Mouse (Mus musculus) CD8-positive naive resting alpha-beta T cell, adult 2 months (primary cell): ENCODE measurements around the gene Cdc5l.
"Not testable (repeated sequence)": the region's sequence is repeated elsewhere in the genome, so short reads cannot be mapped to it uniquely, and the experiment has no call there.

Source experiments
- DNase-seq, 2 experiments: peaks; one replicate each; pipeline ENCODE4 v3.0.0; 2022; ENCODE audit warnings: low read depth in 2 of 2, low spot score in 2 of 2

Gene Cdc5l

GRCm38 (mm10) chr17:45445923-45446322 is 12.4 kb upstream of the Cdc5l start:
- no peak for DNase-seq

- DNase-seq = no peak
Observed at GRCm38 (mm10) chr17:45434262-45434590, 689 bp upstream of the Cdc5l start.

- no peak for DNase-seq
Observed at GRCm38 (mm10) chr17:45432706-45433398, 685 bp downstream of the Cdc5l start.

- no peak for DNase-seq
Observed at GRCm38 (mm10) chr17:45432007-45432406, 1.5 kb downstream of the Cdc5l start.

DNA sequence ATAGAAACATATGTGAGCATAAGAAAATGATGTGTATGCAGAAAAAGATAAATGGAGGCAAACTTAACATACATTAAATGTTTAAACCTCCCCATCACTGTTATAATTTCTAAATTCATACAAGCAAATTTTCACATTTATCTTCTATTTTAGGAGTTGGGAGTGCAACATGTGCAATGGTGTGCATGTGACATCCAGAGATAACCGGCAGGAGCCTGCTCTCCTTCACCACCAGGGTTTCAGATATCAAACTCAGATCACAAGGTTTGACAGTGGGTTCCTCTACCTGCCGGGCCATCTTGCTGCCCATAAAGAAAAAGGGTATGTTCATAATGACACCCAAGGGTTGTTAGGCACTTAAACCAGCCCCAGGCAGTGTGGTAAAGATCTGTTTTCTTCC is 16.1 kb downstream of the Cdc5l start:
- no peak for DNase-seq

DNA sequence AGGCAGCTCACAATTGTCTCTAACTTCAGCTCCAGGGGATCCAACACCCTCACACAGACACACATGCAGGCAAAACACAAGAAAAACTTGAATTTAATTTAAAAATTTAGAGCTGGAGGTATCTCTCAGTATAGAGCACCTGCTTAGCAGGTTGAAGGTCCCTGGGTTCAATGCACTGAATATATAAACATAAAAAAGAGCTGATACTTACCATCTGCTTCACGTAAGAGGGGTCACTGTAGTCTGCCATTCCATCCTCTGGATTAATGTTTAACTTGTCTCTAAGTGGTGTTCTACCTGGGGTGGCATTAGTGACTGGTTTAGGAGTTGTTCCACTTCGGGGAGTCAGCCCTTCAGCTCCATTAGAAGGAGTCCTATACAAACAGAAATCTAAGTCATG is 21.9 kb downstream of the Cdc5l start:
- not testable (repeated sequence) for DNase-seq

DNA sequence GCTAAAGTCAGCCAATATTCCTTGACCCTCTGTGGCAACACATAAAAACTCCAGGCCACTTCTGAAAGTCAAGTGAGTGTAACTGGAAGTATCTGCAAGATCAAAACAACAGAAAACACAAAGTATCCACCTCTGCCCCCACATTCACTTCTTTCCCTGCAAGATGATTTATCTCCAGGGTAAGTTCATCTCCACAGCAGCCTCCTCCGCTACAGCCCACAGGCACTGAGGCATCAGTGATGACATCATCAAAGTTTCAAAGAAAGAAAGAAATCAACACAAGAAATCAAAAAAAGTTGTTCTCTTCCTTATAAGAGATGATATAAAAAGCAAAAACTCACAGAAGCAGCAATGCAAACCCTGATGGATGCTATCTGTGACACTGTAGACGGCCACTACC is 24.8 kb downstream of the Cdc5l start:
- no peak for DNase-seq

DNA sequence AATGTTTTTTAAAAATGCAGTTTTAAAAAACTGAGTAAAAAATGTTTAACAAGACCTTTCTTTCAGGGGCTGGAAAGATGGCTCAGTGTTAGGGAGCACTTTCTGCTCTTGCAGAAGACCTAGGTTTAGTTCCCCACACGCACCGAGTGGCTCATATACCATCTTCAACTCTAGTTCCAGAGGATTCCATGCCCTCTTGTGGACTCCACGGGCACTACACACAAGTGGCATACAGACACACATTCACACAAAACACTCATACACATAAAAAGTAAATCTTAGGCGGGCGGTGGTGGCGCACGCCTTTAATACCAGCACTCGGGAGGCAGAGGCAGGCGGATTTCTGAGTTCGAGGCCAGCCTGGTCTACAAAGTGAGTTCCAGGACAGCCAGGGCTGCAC is 27.3 kb downstream of the Cdc5l start:
- DNase-seq = no peak

- DNase-seq = peak in 1 of 2 experiments; percentile 41
Observed at GRCm38 (mm10) chr17:45403207-45403606, 30.3 kb downstream of the Cdc5l start.

DNA sequence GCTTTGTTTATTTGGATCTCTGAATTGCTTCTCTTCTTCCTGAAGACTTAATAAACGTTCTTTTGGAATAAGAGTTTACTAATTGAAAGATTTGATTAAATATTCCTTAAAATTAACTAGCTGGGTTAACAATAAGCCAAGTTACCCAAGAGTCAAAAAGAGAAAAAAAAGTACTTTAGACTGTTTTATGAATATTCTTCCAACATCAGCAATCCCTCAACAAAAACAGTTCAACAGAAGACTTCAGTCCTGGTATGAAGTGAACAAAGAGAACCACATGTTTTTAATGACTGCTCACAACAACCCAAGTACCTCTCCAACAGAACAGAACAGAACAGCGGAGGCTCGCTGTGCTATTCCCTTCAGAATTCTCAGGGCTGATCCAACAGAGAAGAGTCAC is 30.9 kb downstream of the Cdc5l start:
- no peak for DNase-seq

DNA sequence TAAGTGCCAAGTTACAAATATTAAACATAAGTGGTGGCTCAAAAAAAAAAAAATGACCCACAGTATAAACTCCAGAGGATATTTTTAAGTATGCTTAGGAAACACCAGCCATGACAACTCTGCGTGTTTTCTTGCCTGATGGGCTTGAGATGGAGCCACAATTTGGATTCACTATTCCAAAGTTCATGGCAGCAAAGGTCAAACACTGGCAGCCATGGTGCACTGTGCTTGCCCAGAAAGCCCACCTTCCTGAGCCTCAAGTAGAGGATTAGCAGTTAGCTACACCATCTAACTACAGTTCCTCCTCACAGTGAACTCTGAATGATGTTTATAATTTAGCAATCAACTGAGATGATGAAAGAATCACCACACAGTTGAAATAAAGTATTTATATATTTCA is 31.4 kb downstream of the Cdc5l start:
- no peak for DNase-seq

- no peak for DNase-seq
Observed at GRCm38 (mm10) chr17:45401126-45401905, 32.2 kb downstream of the Cdc5l start.

DNA sequence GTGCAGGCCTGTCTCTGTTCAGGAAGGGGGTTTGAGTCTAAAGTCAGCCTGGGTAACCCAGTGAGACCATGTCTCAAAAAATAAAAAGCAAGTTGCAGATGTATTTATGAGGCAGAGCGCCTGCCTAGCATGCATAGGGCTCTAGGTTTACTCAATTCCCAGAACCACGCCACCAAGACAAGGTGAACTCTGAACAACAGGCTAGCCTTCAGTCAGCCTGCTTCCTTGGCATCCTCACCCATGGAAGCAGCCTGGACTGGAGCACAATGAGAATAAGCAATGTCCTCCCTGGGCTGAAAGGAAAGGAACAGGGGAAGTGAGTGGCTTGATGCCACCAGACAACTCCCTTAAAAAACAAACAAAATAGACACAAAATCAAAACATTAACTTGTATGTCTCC is 35.5 kb downstream of the Cdc5l start:
- DNase-seq = no peak

- DNase-seq = no peak
Observed at GRCm38 (mm10) chr17:45397541-45397940, 36.0 kb downstream of the Cdc5l start.

- no peak for DNase-seq
Observed at GRCm38 (mm10) chr17:45394612-45395011, 38.9 kb downstream of the Cdc5l start.

GRCm38 (mm10) chr17:45393765-45394164 is 39.8 kb downstream of the Cdc5l start:
- no peak for DNase-seq

DNA sequence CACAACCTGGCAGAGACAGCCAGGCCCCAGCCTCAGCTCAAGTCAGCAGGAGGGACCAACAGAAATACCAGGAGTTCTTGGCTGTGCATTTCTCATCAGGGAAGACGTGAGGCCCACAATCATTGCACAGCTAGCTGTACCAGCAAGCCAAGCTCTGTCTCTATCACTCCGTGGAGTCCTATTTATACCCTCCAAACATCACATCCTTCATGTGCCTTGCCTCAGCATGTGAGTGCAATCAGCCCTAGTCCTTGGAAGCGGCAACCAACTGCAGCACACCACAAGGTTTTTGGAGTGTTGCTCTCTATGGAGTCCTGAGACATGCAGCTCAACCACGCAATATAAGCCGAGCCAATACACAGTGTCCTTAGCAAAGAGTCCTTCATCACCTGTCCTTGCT is 43.6 kb downstream of the Cdc5l start:
- no peak for DNase-seq

DNA sequence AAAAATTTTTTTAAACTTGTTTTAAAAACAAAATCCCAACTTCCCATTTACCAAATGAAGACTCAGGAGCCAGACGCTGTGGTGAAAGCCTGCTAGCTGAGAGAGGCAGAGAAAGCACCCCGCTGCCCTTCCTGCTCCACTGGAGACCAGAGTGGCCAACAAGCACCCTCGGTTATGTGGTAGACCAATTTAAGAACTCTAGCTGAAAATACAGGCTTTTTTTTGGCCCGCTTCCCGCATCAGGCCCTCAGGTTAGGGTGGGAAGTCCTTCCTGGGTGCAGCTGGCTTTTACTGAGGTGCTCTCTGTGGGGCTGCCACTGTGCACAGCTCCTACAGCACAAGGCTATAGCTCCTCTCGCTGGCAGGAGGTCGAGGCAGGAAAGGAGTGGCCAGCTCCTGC is 46.6 kb downstream of the Cdc5l start:
- no peak for DNase-seq

DNA sequence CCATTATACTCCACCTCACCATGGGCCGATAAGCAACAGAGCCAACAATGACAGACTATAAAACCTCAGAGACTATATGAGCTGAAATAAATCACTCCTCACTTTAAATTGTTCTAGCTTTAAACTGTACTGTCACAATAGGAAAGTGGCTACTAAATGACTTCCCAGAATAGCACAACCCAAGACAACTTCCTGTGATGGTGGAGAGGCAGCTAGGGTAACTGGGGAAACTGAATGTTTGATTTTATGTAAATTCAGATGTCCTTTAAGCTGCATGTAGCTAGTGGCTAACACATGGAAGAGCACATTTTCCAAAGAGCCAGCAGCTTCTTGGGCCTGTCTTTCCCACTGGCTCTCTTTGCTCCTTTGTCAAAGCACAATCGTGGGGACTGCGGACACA is 50.2 kb downstream of the Cdc5l start:
- no peak for DNase-seq

GRCm38 (mm10) chr17:45379271-45379784 is 54.2 kb downstream of the Cdc5l start:
- no peak for DNase-seq

DNA sequence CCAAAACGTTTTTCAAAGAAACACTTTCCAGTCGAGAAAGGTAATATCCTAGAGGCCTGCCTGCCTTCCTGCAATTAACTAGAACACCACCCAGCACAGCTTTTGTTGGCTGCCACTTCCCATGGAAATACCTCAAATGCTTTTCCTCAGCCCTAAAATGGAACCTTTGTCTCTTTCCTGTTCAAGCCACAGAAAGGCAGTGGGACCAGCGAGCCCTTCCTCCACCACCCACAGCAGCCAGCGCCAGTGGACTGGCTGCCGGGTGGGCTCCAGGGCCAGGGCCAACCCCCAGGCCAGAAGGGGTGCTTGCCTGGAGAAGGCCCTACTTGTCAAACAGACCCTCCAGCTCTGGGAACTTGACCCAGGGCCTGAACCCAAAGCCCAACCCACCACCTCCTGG is 56.2 kb downstream of the Cdc5l start:
- no peak for DNase-seq

DNA sequence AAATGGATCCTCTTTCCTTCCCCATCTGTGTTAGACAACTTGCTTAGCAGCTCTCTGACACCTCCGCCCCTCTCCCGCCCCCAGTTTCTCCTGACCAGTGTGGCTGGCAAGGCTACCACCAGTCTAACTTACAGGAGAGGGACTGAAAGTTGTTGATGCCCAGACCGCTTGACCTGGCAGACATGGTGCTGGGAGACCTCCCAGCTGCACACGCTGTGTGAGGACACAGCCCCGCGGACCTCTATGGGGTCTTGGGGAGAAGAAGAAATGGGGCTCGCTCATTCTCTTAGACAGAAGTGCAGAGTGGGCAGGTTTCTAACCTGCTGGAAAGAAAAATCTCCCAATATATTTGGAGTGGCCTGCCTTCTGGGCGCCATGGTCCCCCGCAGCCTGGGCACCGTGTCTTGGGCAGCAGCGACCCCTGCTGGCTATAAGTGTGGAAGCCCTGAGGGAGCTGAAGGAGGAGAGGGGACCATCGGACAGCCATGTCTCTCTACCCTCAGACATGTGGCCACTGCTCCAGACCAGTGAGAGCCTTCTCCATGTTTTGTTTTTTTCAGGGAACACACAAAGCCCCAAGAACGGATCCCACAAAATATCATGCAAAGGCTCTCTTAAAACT is 59.4 kb downstream of the Cdc5l start:
- DNase-seq = peak; percentile 31 to 50
